Mouse (Mus musculus) lung, adult 10 weeks (tissue): ENCODE measurements around the gene Abhd13. TPM values are rescaled to one million over a fixed set of nuclear protein-coding genes. Genes with fewer than 3 reads are reported as not detected.

ENCODE experiments used
- polyA plus RNA-seq: library from polyadenylated mRNA; stranded (reverse); fragments of 350-450 nt; fragmentation: Illumina TruSeq; extraction: RNeasy Lipid Tissue Mini Kit (QIAGEN cat#74804); gene quantifications from one replicate; pipeline ENCODE4 v1.2.3, GENCODE M21; 2014; ENCODE audit warnings: low read depth, low replicate concordance; ENCODE audit not compliant: insufficient read depth

Gene Abhd13
- 10.9 TPM for polyA plus RNA-seq

GRCm38 (mm10) chr8:9977573-9978314 lies at the start of gene Abhd13, which contains the start of gene Lig4:
Gene Abhd13 (plus strand): TSS chr8:9977707.
Gene Lig4 (minus strand): TSS chr8:9977686.

DNA sequence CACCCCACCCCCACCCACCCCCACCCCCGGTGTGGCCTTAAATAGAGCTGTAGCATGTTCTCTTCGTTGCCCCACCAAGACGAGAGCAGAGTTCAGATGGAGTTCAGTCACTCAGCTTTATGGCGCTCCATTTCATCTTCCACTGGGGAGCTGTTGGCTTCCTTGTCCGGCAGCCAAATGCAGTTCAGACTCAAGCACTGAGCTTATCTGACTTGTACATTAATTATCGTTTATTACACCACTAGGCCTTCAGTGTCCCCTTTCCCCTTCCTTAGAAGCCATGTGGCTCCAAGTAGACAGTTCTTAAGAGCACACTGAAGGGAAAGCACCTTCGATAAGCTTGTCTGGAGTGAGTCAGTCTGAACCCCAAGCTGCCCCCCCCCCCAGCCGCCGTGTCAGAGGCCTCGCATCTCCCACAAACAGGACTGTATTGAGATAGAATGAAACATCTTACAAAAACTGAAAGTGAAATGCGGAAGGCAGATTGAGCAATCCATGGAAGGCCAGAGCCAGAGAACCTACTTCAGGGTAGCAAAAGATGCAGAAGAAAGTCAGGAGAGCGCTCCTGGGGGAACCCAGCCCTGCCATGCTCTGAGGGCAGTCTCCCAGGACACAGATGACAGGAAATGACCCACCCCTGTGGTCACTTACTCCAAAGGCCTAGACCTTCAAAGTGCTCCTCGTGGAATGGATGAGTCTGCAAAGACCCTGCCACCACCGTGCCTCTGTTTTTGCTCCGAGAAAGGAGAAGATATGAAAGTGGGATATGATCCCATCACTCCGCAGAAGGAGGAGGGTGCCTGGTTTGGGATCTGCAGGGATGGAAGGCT lies 28.9 kb downstream of the Abhd13 start, which contains the start of gene Tnfsf13b:
Gene Tnfsf13b (plus strand): TSS at position 312 of the 830 bp plus-strand sequence.

Other genes with a start within 250 kb of the Abhd13 start
- gene Fam155a, start 206.5 kb upstream of the Abhd13 start, polyA plus RNA-seq: not detected
- not detected for gene Gm10217, start 113.5 kb upstream of the Abhd13 start, polyA plus RNA-seq
- gene Lig4, start within 50 bp of the Abhd13 start, polyA plus RNA-seq: 2.0 TPM
- 18.8 TPM for gene Tnfsf13b, start 28.8 kb downstream of the Abhd13 start, polyA plus RNA-seq
- gene Myo16, start 176.2 kb downstream of the Abhd13 start, polyA plus RNA-seq: 0.15 TPM